Mouse (Mus musculus): ENCODE measurements around the gene Atxn2.
"Not testable (repeated sequence)": the region's sequence is repeated elsewhere in the genome, so short reads cannot be mapped to it uniquely, and the experiment has no call there.

The Atxn2 gene

GRCm38 (mm10) chr5:121832376-121833155, 121.4 kb downstream of the Atxn2 start:
- no peak for DNase-seq (ENCODE audit: extremely low read depth, insufficient read length, low spot score)

GRCm38 (mm10) chr5:121833159-121833558, 122.0 kb downstream of the Atxn2 start:
- no peak for DNase-seq (ENCODE audit: extremely low read depth, insufficient read length, low spot score)

- DNase-seq (ENCODE audit: extremely low read depth, insufficient read length, low spot score) = peak; percentile 82
These were observed 122.6 kb downstream of the Atxn2 start for GRCm38 (mm10) chr5:121833572-121834240.

GRCm38 (mm10) chr5:121834241-121834606, 123.1 kb downstream of the Atxn2 start:
- DNase-seq (ENCODE audit: extremely low read depth, insufficient read length, low spot score) = no peak

- DNase-seq (ENCODE audit: extremely low read depth, insufficient read length, low spot score) = no peak
These were observed 124.0 kb downstream of the Atxn2 start for GRCm38 (mm10) chr5:121834991-121835747.

GRCm38 (mm10) chr5:121835949-121836691, 125.0 kb downstream of the Atxn2 start:
- no peak for DNase-seq (ENCODE audit: extremely low read depth, insufficient read length, low spot score)

GRCm38 (mm10) chr5:121836692-121837415, 125.7 kb downstream of the Atxn2 start:
- peak; percentile 93 for DNase-seq (ENCODE audit: extremely low read depth, insufficient read length, low spot score)

- DNase-seq (ENCODE audit: extremely low read depth, insufficient read length, low spot score) = no peak
These were observed 126.6 kb downstream of the Atxn2 start, which contains the start of gene Sh2b3 for GRCm38 (mm10) chr5:121837441-121838340. TSS of gene Sh2b3 (minus strand) at chr5:121837646.

GRCm38 (mm10) chr5:121838341-121839127, 127.4 kb downstream of the Atxn2 start:
- DNase-seq (ENCODE audit: extremely low read depth, insufficient read length, low spot score) = no peak

GRCm38 (mm10) chr5:121839128-121839473, 128.0 kb downstream of the Atxn2 start:
- no peak for DNase-seq (ENCODE audit: extremely low read depth, insufficient read length, low spot score)

- DNase-seq (ENCODE audit: extremely low read depth, insufficient read length, low spot score) = no peak
These were observed 130.4 kb downstream of the Atxn2 start for GRCm38 (mm10) chr5:121841516-121841915.

GRCm38 (mm10) chr5:121841973-121842372, 130.8 kb downstream of the Atxn2 start:
- no peak for DNase-seq (ENCODE audit: extremely low read depth, insufficient read length, low spot score)

GRCm38 (mm10) chr5:121842665-121843118, 131.6 kb downstream of the Atxn2 start:
- DNase-seq (ENCODE audit: extremely low read depth, insufficient read length, low spot score) = peak; percentile 79

- no peak for DNase-seq (ENCODE audit: extremely low read depth, insufficient read length, low spot score)
These were observed 132.2 kb downstream of the Atxn2 start for GRCm38 (mm10) chr5:121843138-121843905.

GRCm38 (mm10) chr5:121845361-121845760, 134.2 kb downstream of the Atxn2 start:
- no peak for DNase-seq (ENCODE audit: extremely low read depth, insufficient read length, low spot score)

- DNase-seq (ENCODE audit: extremely low read depth, insufficient read length, low spot score) = no peak
These were observed 135.2 kb downstream of the Atxn2 start for GRCm38 (mm10) chr5:121846322-121846721.

GRCm38 (mm10) chr5:121847269-121847668, 136.1 kb downstream of the Atxn2 start:
- not testable (repeated sequence) for DNase-seq (ENCODE audit: extremely low read depth, insufficient read length, low spot score)
